Mouse (Mus musculus): ENCODE measurements around the gene Mgat4b.

- TF ChIP-seq CTCF (IDR thresholded peaks at IDR 0.05) (no peak), POLR2A (IDR thresholded peaks at IDR 0.05; ENCODE audit: insufficient read depth, low read depth, low read length) (no peak), EP300 (IDR thresholded peaks at IDR 0.05; ENCODE audit: insufficient read depth, low read depth, low read length) (no peak)
Measured at GRCm38 (mm10) chr11:50256615-50257014, 45.9 kb downstream of the Mgat4b start.

Measured in heart, adult 2 months (tissue).